Mouse (Mus musculus): Measurements from ENCODE around the gene Sptb. TPM values are rescaled to one million over a fixed set of nuclear protein-coding genes. Genes with fewer than 3 reads are reported as not detected.
A peak's percentile ranks its signal among the peaks of the same experiment; 100 is the strongest.

Gene Sptb
- total and polyA plus RNA-seq, 2 experiments from 2014 or later: 4.9 to 36.8 TPM

DNA sequence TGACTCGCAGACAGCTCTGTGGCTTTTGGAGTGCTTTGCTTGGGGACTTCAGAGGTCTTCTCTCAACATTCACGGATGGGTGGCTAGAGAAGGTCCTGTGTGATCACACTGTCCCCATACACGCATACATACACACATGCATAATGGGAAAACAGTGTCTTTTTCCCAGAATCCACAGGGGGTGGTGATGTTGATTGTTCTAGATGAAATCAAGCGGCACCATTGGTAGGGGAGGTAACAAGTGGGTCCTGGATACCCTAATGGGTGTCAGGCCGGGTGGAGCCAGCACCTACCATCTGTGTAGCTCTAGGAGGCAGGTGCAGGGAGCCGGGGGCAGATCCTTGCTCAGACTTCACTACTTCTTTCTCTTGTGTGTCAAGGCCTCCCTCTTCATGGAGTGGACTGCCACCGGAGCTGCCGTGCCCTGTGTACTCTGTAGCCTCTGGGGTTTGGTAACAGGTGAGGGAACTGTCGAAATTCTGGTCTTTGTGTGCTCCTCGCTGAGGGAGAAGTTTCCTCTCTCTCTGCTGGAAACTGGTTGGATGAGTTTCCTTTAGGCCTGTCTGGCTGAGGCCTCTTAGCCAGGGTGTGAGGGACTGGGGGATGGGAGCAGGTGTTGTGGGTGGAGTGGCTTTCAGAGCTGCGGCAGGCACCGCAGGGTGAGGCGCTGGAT lies 162.8 kb downstream of the Sptb start:
- peaks cover 48% of the 10 kb centered on the region for H3K4me1 ChIP-seq (ENCODE audit: control insufficient read depth, insufficient read depth)
- H3K36me3 ChIP-seq (replicated peaks; ENCODE audit: control insufficient read depth, insufficient read depth, low read length): no peaks in the 10 kb centered on the region
- H3K27me3 ChIP-seq (ENCODE audit: control insufficient read depth, insufficient read depth, low read length): no peaks in the 10 kb centered on the region
- H3K4me2 ChIP-seq (ENCODE audit: low read depth, low read length): peak overlapping the region; percentile 66
- no peaks in the 10 kb centered on the region for H3K9me3 ChIP-seq (replicated peaks; ENCODE audit: control insufficient read depth, low read length)
- 51% methylated on average over 13 of the region's 13 CpGs for WGBS
- H3K27ac ChIP-seq (ENCODE audit: low read depth): peak overlapping the region; percentile 58; the same call in 1 of the 2 replicates
- no peak for ATAC-seq (ENCODE audit: insufficient read depth, low read depth)
- TF ChIP-seq EP300 (IDR thresholded peaks at IDR 0.05; ENCODE audit: low read depth) (no peak), CTCF (IDR thresholded peaks at IDR 0.05; ENCODE audit: low read depth) (no peak)
- H3K4me3 ChIP-seq (ENCODE audit: low read depth, low read length): no peak overlapping the region
- H3K9ac ChIP-seq (replicated peaks; ENCODE audit: low read depth, low read length): peak overlapping the region; percentile 26; the same call in 1 of the 2 replicates
- DNase-seq (ENCODE audit: low spot score): no peak

DNA sequence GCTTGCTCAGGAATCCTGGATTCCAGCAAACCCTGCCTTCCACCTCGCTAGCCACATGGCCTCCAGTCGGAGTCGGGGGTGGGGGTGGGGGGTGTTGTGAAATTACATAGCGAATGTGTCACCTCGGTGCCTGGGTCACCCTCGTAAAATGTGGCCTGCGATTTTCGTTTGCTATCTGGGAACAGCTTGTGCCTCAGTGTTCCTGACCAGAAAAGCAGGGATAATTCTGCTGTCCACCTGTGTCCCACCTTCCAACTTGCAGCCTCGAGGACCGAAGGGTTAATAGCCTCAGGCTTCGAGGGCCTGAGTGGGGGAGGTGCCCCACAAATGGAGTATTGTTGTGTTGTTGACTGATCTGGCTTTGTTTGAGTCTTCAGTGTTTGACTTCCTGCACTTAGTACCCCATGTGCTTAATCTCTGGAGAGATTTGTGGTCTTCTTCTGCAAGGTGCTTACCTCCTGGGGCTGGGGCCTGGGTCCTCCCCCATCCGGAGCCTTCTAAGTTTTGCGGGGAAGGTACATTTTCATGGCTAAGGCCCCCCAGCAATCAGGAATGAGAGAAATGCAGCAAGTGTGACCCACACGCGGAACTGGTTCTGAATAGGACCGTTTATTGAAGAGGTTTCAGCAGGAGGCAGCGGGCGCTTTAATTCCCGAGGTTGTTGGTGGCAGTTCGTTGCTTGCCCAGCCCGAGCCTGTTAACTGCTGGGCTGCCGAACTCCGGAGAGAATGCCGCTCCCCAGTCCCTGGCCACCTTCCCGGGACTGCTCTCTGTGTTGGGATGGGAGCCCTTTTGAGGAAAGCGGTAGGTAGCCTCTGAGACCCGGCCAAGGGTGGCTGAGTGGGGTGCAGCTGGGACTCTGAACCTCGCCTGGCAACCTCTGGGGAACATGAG lies 163.7 kb downstream of the Sptb start:
- H3K36me3 ChIP-seq (replicated peaks; ENCODE audit: control insufficient read depth, insufficient read depth, low read length): no peaks in the 10 kb centered on the region
- peak overlapping the region; percentile 66 for H3K4me2 ChIP-seq (ENCODE audit: low read depth, low read length)
- peak overlapping the region; percentile 26; the same call in 1 of the 2 replicates for H3K9ac ChIP-seq (replicated peaks; ENCODE audit: low read depth, low read length)
- peak overlapping the region; percentile 58 for H3K27ac ChIP-seq (ENCODE audit: low read depth)
- H3K4me1 ChIP-seq (ENCODE audit: control insufficient read depth, insufficient read depth): peaks cover 38% of the 10 kb centered on the region
- no peak for TF ChIP-seq CTCF (IDR thresholded peaks at IDR 0.05; ENCODE audit: low read depth)
- DNase-seq (ENCODE audit: low spot score) (no peak), ATAC-seq (ENCODE audit: insufficient read depth, low read depth) (peak; percentile 42; the same call in 1 of the 2 replicates)
- WGBS: 12% methylated on average over 28 of the region's 28 CpGs
- no peaks in the 10 kb centered on the region for H3K9me3 ChIP-seq (replicated peaks; ENCODE audit: control insufficient read depth, low read length)
- no peaks in the 10 kb centered on the region for H3K27me3 ChIP-seq (ENCODE audit: control insufficient read depth, insufficient read depth, low read length)
- H3K4me3 ChIP-seq (ENCODE audit: low read depth, low read length): peak overlapping the region; percentile 31

DNA sequence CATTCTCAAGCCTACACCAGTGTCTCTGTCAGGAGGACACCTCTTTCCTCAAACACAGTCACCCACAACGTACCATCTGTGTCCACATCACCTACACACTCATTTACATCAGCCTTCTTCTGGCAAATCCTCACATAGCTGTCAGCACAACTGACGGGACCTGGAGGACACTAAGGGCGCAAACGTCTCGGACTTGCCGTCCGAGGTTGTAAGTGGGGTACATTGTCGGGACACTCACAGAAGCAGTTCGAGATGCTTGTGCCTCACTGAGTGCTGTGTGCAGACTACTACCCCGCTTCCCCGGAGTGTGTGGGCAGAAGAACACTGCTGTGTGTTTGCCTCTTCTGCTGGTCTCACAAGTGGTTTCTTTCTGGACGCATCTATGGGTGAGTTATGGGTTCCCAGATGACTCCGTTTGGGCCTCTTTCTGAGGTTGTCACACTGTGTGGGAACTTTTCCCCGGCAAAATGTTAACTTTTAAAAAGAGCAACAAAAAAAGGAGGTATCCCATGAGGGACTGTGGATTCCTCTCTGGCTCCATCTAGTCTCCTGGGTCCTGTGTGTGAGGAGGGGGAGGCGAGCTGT lies 164.5 kb downstream of the Sptb start:
- 0 out of 2 replicates have a peak overlapping the region, but pooled peaks have one; percentile 58 for H3K27ac ChIP-seq (ENCODE audit: low read depth)
- peaks cover 38% of the 10 kb centered on the region for H3K4me1 ChIP-seq (ENCODE audit: control insufficient read depth, insufficient read depth)
- H3K27me3 ChIP-seq (ENCODE audit: control insufficient read depth, insufficient read depth, low read length): no peaks in the 10 kb centered on the region
- peak overlapping the region; percentile 31; the same call in 1 of the 2 replicates for H3K4me3 ChIP-seq (ENCODE audit: low read depth, low read length)
- DNase-seq (ENCODE audit: low spot score) (no peak), ATAC-seq (ENCODE audit: insufficient read depth, low read depth) (no peak)
- TF ChIP-seq EP300 (IDR thresholded peaks at IDR 0.05; ENCODE audit: low read depth): no peak
- TF ChIP-seq CTCF (IDR thresholded peaks at IDR 0.05; ENCODE audit: low read depth): no peak
- H3K9me3 ChIP-seq (replicated peaks; ENCODE audit: control insufficient read depth, low read length): no peaks in the 10 kb centered on the region
- no peaks in the 10 kb centered on the region for H3K36me3 ChIP-seq (replicated peaks; ENCODE audit: control insufficient read depth, insufficient read depth, low read length)
- WGBS: 38% methylated on average over 15 of the region's 15 CpGs
- H3K9ac ChIP-seq (replicated peaks; ENCODE audit: low read depth, low read length): peak overlapping the region; percentile 26; the same call in 1 of the 2 replicates
- H3K4me2 ChIP-seq (ENCODE audit: low read depth, low read length): peak overlapping the region; percentile 66

DNA sequence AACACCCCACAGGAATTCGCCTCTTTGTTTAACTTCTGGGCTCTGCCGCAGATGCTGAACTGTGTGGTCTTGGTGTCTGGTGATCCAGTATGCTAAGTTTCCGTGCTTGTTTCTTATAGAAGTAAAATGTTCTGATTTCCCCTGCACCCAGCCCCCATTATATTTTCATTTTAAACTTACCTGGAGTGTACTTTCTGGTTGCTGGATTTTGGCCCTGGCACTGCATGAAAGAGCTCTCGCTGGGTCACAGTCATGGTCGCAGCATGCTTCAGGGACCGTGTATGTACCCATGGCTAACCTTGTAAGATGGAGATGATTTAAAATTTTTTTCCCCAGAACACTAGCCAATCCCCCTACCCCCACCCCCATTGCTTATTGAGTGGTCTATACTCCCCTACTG lies 168.5 kb downstream of the Sptb start:
- DNase-seq (ENCODE audit: low spot score): no peak
- Histone ChIP-seq H3K4me1 (ENCODE audit: control insufficient read depth, insufficient read depth) (peaks cover 28% of the 10 kb centered on the region), H3K9me3 (replicated peaks; ENCODE audit: control insufficient read depth, low read length) (no peaks in the 10 kb centered on the region), H3K36me3 (replicated peaks; ENCODE audit: control insufficient read depth, insufficient read depth, low read length) (no peaks in the 10 kb centered on the region), H3K4me2 (ENCODE audit: low read depth, low read length) (no peak overlapping the region), H3K4me3 (ENCODE audit: low read depth, low read length) (no peak overlapping the region), H3K27me3 (ENCODE audit: control insufficient read depth, insufficient read depth, low read length) (no peaks in the 10 kb centered on the region), H3K9ac (replicated peaks; ENCODE audit: low read depth, low read length) (no peak overlapping the region), H3K27ac (ENCODE audit: low read depth) (no peak overlapping the region)
- ATAC-seq (ENCODE audit: insufficient read depth, low read depth): no peak
- no peak for TF ChIP-seq EP300 (IDR thresholded peaks at IDR 0.05; ENCODE audit: low read depth)
- TF ChIP-seq CTCF (IDR thresholded peaks at IDR 0.05; ENCODE audit: low read depth): no peak
- 73% methylated on average over 6 of the region's 6 CpGs for WGBS

- ATAC-seq (ENCODE audit: insufficient read depth, low read depth) (no peak), DNase-seq (ENCODE audit: low spot score) (no peak)
- Histone ChIP-seq H3K9me3 (replicated peaks; ENCODE audit: control insufficient read depth, low read length) (no peaks in the 10 kb centered on the region), H3K27me3 (ENCODE audit: control insufficient read depth, insufficient read depth, low read length) (no peaks in the 10 kb centered on the region), H3K4me1 (ENCODE audit: control insufficient read depth, insufficient read depth) (peaks cover 28% of the 10 kb centered on the region), H3K4me3 (ENCODE audit: low read depth, low read length) (no peak overlapping the region), H3K4me2 (ENCODE audit: low read depth, low read length) (no peak overlapping the region), H3K27ac (ENCODE audit: low read depth) (no peak overlapping the region), H3K9ac (replicated peaks; ENCODE audit: low read depth, low read length) (no peak overlapping the region), H3K36me3 (replicated peaks; ENCODE audit: control insufficient read depth, insufficient read depth, low read length) (no peaks in the 10 kb centered on the region)
- no peak for TF ChIP-seq CTCF (IDR thresholded peaks at IDR 0.05; ENCODE audit: low read depth)
- no peak for TF ChIP-seq EP300 (IDR thresholded peaks at IDR 0.05; ENCODE audit: low read depth)
- 36% methylated on average over 8 of the region's 8 CpGs for WGBS
These were observed 168.9 kb downstream of the Sptb start for GRCm38 (mm10) chr12:76541475-76541874.

All from heart, postnatal 0 days (tissue).